Mouse (Mus musculus): Measurements from ENCODE around the gene Gata1. TPM values are rescaled to one million over a fixed set of nuclear protein-coding genes. Genes with fewer than 3 reads are reported as not detected.

Gene Gata1
- polyA plus RNA-seq, 1 experiment = 0.09 TPM

- Histone ChIP-seq H3K4me3 (ENCODE audit: insufficient read depth, low read depth, low read length) (no peak overlapping the region), H3K27me3 (replicated peaks; ENCODE audit: control insufficient read depth, insufficient read depth, low read length) (no peaks in the 10 kb centered on the region), H3K27ac (ENCODE audit: insufficient read depth, low read depth, low read length) (peak overlapping the region; percentile 45; the same call in 1 of the 2 replicates), H3K4me1 (ENCODE audit: control insufficient read depth, insufficient read depth, low read length) (peaks cover 4% of the 10 kb centered on the region; the same call in 1 of the 2 replicates), H3K36me3 (ENCODE audit: control insufficient read depth, insufficient read depth, low read length) (no peaks in the 10 kb centered on the region)
- peak; percentile 58 for DNase-seq
- 74% methylated on average over 10 of the region's 10 CpGs for WGBS
- TF ChIP-seq CTCF (conservative IDR thresholded peaks at IDR 0.05; ENCODE audit: insufficient read depth, insufficient read length, low read depth, low read length) (no peak), POLR2A (IDR thresholded peaks at IDR 0.05; ENCODE audit: low read depth, low read length) (no peak)
These were observed 15.3 kb upstream of the Gata1 start for GRCm38 (mm10) chrX:7993068-7993735.

DNA sequence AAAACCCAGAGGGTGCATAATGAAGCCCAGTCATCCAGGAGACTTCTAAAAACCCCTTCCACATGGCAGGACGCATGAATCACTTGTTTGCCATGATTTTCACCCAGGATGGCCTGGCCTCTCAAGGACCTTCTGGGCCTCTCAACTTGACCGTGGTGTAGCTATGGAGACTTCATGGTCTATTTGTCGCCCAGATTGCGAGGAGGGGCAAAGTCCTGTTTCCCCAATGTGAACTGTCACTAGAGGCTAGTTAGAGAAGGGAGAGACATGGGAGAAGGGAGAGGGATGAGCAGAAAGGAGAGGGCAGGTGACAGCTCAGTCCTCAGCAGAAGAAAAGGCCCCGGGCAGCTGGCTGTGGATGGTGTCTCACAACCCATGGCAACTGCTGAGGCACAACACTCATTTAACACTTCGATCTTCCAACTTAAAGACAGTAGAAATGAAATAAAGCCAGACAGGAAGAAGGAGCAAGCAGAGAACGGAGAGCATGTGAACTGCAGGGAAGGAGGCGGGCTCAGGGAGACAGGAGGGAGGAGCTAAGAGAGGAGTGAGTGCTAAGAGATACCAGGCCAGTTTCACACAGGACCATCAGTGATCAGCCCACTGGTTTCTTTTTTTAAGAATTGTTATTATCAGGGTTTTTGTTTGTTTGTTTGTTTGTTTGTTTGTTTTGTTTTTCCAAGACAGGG lies 14.7 kb upstream of the Gata1 start:
- Histone ChIP-seq H3K4me1 (ENCODE audit: control insufficient read depth, insufficient read depth, low read length) (peaks cover 4% of the 10 kb centered on the region; the same call in 1 of the 2 replicates), H3K4me3 (ENCODE audit: insufficient read depth, low read depth, low read length) (no peak overlapping the region), H3K36me3 (ENCODE audit: control insufficient read depth, insufficient read depth, low read length) (no peaks in the 10 kb centered on the region), H3K27me3 (replicated peaks; ENCODE audit: control insufficient read depth, insufficient read depth, low read length) (no peaks in the 10 kb centered on the region), H3K27ac (ENCODE audit: insufficient read depth, low read depth, low read length) (peak overlapping the region; percentile 59; the same call in 1 of the 2 replicates)
- TF ChIP-seq POLR2A (IDR thresholded peaks at IDR 0.05; ENCODE audit: low read depth, low read length) (no peak), CTCF (conservative IDR thresholded peaks at IDR 0.05; ENCODE audit: insufficient read depth, insufficient read length, low read depth, low read length) (no peak)
- peak; percentile 71 for DNase-seq
- WGBS = 33% methylated on average over 8 of the region's 8 CpGs

- H3K4me1 ChIP-seq (ENCODE audit: control insufficient read depth, insufficient read depth, low read length) = no peaks in the 10 kb centered on the region
- peak; percentile 76 for DNase-seq
- no peaks in the 10 kb centered on the region for H3K36me3 ChIP-seq (ENCODE audit: control insufficient read depth, insufficient read depth, low read length)
- TF ChIP-seq CTCF (conservative IDR thresholded peaks at IDR 0.05; ENCODE audit: insufficient read depth, insufficient read length, low read depth, low read length) (no peak), POLR2A (IDR thresholded peaks at IDR 0.05; ENCODE audit: low read depth, low read length) (no peak)
- H3K4me3 ChIP-seq (ENCODE audit: insufficient read depth, low read depth, low read length) = no peak overlapping the region
- no peaks in the 10 kb centered on the region for H3K27me3 ChIP-seq (replicated peaks; ENCODE audit: control insufficient read depth, insufficient read depth, low read length)
- H3K27ac ChIP-seq (ENCODE audit: insufficient read depth, low read depth, low read length) = peak overlapping the region; percentile 91
- 50% methylated on average over 7 of the region's 7 CpGs for WGBS
These were observed 3.5 kb upstream of the Gata1 start for GRCm38 (mm10) chrX:7981368-7981767.

DNA sequence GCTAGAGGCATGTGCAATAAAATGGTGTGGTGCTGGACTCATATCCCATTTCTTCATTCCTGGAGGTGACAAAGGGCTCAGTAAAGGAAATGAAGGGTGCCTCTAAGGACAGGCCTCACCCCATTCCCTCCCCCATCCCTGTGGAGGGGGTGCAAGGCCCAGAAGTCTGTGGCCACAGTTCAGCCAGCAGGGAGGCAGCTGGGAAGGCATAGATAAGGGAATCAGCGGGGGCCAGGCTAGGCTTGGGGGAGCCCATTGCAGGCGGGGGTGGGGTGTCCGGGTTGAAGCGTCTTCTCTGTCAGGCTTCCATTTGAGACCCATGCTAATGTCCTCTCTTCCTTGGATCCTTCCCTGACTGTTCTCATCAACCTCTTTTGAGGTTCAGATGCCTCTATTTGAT lies 6.6 kb downstream of the Gata1 start:
- WGBS = 83% methylated on average over 4 of the region's 4 CpGs
- Histone ChIP-seq H3K27me3 (replicated peaks; ENCODE audit: control insufficient read depth, insufficient read depth, low read length) (no peaks in the 10 kb centered on the region), H3K36me3 (ENCODE audit: control insufficient read depth, insufficient read depth, low read length) (no peaks in the 10 kb centered on the region), H3K4me3 (ENCODE audit: insufficient read depth, low read depth, low read length) (no peak overlapping the region), H3K27ac (ENCODE audit: insufficient read depth, low read depth, low read length) (no peak overlapping the region), H3K4me1 (ENCODE audit: control insufficient read depth, insufficient read depth, low read length) (no peaks in the 10 kb centered on the region)
- TF ChIP-seq CTCF (conservative IDR thresholded peaks at IDR 0.05; ENCODE audit: insufficient read depth, insufficient read length, low read depth, low read length) (no peak), POLR2A (IDR thresholded peaks at IDR 0.05; ENCODE audit: low read depth, low read length) (no peak)
- DNase-seq = no peak

DNA sequence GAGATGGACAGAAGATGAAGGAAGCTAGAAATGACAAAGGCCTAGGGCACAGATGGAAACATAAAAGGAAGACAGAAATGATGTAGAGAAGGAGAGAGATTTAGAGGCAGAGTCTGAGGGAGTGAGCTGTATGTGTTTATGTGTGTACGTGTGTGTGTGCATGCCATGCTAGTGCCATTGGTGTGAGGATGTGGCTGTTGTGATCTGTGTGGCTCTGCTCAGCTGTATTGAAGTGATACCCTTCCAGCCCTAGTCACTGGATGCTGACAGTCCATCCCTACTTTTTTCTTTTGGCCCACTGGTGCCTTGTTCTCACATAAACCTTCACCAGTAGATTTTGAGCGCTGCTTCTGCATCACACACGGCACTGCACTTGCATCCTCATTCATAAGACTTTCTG lies 9.0 kb downstream of the Gata1 start:
- Histone ChIP-seq H3K27me3 (replicated peaks; ENCODE audit: control insufficient read depth, insufficient read depth, low read length) (no peaks in the 10 kb centered on the region), H3K36me3 (ENCODE audit: control insufficient read depth, insufficient read depth, low read length) (no peaks in the 10 kb centered on the region), H3K27ac (ENCODE audit: insufficient read depth, low read depth, low read length) (no peak overlapping the region), H3K4me1 (ENCODE audit: control insufficient read depth, insufficient read depth, low read length) (no peaks in the 10 kb centered on the region), H3K4me3 (ENCODE audit: insufficient read depth, low read depth, low read length) (no peak overlapping the region)
- WGBS = 91% methylated on average over 3 of the region's 3 CpGs
- DNase-seq = no peak
- no peak for TF ChIP-seq POLR2A (IDR thresholded peaks at IDR 0.05; ENCODE audit: low read depth, low read length)
- TF ChIP-seq CTCF (conservative IDR thresholded peaks at IDR 0.05; ENCODE audit: insufficient read depth, insufficient read length, low read depth, low read length) = no peak

GRCm38 (mm10) chrX:7968226-7968625 lies 9.6 kb downstream of the Gata1 start:
- no peaks in the 10 kb centered on the region for H3K4me1 ChIP-seq (ENCODE audit: control insufficient read depth, insufficient read depth, low read length)
- no peaks in the 10 kb centered on the region for H3K27me3 ChIP-seq (replicated peaks; ENCODE audit: control insufficient read depth, insufficient read depth, low read length)
- no peak overlapping the region for H3K27ac ChIP-seq (ENCODE audit: insufficient read depth, low read depth, low read length)
- TF ChIP-seq CTCF (conservative IDR thresholded peaks at IDR 0.05; ENCODE audit: insufficient read depth, insufficient read length, low read depth, low read length) (no peak), POLR2A (IDR thresholded peaks at IDR 0.05; ENCODE audit: low read depth, low read length) (no peak)
- WGBS = 83% methylated on average over 8 of the region's 8 CpGs
- no peaks in the 10 kb centered on the region for H3K36me3 ChIP-seq (ENCODE audit: control insufficient read depth, insufficient read depth, low read length)
- no peak for DNase-seq
- no peak overlapping the region for H3K4me3 ChIP-seq (ENCODE audit: insufficient read depth, low read depth, low read length)

GRCm38 (mm10) chrX:7967596-7968201 lies 10.2 kb downstream of the Gata1 start:
- 91% methylated on average over 6 of the region's 9 CpGs for WGBS
- Histone ChIP-seq H3K27me3 (replicated peaks; ENCODE audit: control insufficient read depth, insufficient read depth, low read length) (no peaks in the 10 kb centered on the region), H3K36me3 (ENCODE audit: control insufficient read depth, insufficient read depth, low read length) (no peaks in the 10 kb centered on the region), H3K27ac (ENCODE audit: insufficient read depth, low read depth, low read length) (no peak overlapping the region), H3K4me3 (ENCODE audit: insufficient read depth, low read depth, low read length) (no peak overlapping the region), H3K4me1 (ENCODE audit: control insufficient read depth, insufficient read depth, low read length) (no peaks in the 10 kb centered on the region)
- no peak for DNase-seq
- no peak for TF ChIP-seq CTCF (conservative IDR thresholded peaks at IDR 0.05; ENCODE audit: insufficient read depth, insufficient read length, low read depth, low read length)
- no peak for TF ChIP-seq POLR2A (IDR thresholded peaks at IDR 0.05; ENCODE audit: low read depth, low read length)
